Mouse (Mus musculus) yolk sac, embryonic 10.5 days (tissue): ENCODE data around the gene Bmper.

Experiments used
- DNase-seq: peaks from one replicate; pipeline ENCODE4 v3.0.0-alpha.2; 2017; ENCODE audit warnings: low spot score

The Bmper gene

DNA sequence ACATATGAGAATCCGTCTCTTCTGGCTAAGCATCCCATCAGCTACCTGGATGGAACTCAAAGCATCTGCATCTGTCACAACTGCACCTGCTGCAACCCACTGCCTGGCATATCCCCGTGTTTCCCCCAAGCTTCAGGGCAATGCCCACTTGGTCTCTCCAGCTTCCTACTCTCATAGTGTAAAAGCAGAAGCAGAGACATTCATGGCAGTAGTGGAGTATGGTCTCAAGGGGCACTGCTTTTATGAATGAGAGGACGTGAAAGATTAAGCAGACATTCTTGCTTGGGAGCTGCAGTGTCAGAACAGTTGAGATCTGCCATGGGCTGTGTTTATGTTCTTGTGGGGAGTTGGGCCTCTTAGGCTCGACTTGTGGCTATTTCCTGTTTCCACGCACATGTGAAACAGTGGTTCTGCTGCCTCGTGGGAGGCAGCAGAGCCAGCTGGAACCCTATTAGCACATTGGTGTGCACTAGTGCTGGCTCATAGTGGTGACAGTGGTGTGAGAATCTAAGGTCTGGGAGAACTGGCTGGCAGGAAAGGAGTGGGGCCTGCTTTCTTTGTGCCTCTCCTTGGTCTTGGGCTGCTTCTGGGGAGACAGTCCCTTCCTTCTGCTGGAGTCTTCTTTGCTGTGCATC lies 12.6 kb downstream of the Bmper start:
- no peak for DNase-seq

DNA sequence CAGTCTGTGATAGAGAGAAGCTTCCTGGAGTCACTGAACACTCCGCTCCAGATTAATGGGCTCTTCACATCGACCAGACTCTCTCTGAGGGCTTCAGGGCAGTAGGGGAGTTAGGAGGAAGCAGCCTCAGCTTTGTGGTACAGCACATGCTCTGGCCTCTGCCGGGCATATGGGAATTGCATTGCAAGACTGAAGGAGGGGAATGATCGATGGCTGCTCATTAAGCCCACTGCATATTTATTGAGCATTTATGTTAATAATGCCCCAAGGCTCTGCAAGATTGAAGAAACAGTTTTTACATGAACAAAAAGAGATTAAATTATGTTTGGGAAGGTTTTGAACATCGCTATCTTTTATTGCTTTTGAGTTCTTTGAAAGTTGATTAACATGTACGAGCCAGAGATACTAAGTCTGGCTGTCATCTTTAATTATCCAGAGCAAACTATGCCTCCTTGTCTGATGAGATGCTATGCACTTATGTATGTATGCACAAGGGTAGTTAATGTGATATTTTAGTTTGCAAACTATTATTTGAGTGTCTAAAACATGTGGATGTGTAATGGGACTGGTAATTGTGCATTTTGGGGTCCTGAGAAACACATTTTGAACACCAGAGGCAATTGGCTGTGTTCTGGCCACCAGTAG lies 13.9 kb downstream of the Bmper start:
- no peak for DNase-seq

DNA sequence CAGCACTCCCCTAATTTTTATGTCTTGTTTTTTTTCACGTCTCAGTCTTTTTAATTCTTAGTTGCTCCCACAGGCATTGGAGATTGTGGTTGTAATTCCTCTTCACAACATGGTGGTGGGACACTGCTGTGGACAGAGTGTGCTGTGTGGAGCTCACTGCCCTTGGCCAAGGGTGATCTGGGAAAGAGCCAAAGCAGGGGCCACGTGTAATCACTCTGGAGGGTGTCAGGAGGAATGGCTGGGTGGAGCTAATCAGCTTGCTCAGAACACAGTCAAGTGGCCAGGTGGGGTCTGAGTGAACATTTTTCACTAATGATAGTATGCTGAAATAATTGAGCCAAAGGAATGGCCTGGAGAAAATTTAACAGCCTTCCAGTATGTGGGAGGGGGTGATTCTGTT lies 16.1 kb downstream of the Bmper start:
- no peak for DNase-seq

DNA sequence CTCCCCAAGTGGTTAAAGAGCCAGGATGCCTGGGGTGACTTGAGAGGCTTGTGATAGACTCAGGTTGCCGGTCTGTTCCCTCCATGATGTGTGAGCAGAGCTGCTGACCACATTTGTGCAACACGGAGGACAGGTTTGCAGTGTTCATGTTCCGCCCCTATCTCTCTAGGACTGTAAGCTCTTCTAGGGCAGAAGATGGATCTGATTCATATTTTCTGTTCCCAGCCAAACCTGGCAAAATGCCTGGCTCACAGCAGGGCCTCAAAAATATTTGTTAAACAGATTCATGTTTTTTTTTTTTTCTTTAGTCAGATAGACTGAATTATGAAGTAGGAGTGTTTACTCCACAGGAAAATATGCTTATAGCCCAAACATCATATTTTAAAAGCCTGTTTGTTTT lies 20.0 kb downstream of the Bmper start:
- DNase-seq, result no peak

DNA sequence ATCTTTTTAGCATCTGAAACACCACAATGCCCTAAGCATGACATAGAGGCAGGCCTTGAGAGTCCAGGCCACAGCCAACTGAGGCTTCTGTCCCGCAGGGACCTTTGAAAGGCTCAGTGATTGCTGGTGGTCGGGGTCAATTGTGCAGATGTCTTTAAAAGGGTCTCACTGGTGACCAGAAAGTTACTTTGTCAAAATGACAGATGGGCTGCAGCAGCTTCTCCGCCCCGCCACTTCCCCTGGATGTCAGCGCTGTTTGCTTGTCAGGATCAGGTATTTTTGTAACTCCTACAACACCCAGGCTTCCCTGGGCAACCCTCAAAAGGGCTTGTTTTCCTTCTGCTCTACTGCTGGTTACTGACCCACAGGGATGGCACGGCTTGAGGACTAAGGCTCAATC lies 21.0 kb downstream of the Bmper start:
- no peak for DNase-seq

DNA sequence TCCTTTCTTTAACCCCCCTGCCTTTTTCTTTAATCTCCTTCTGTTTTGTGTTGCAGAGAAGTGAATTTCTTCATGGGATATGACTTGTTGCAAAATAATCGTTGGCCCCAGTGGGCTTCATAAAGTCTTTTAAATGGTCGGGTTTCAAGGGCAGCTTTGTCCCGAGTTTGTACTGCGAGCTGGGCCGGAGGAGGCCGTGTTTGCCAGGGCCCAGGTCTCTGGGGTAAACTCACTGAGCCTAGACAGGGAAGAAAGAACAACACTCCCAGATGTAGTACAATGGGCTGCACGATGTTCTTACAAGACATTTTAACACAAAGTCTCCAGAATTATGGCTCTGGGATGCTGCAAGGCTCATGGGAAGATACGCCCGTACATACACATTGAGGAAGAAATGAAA lies 23.5 kb downstream of the Bmper start:
- DNase-seq, result no peak

DNA sequence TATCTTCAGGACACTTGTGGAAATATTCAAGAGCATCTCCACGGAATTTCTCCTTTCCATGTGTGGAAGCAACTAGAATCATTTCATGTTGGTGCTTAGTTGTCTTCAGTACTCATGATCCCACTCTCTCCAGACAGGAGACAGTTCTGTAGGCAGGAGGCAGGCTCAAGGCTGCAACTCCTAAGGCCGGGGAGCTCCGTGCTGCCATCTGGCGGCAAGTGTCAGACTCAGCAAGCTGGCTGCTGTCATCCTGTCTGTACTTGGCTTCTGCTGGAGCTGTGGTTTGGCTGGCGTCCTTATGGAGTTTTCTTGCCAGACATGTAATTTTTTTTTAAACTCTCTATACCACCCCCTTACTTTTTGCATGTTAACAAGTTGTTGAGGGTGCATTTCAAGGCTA lies 27.1 kb downstream of the Bmper start:
- DNase-seq, result peak; percentile 48

DNA sequence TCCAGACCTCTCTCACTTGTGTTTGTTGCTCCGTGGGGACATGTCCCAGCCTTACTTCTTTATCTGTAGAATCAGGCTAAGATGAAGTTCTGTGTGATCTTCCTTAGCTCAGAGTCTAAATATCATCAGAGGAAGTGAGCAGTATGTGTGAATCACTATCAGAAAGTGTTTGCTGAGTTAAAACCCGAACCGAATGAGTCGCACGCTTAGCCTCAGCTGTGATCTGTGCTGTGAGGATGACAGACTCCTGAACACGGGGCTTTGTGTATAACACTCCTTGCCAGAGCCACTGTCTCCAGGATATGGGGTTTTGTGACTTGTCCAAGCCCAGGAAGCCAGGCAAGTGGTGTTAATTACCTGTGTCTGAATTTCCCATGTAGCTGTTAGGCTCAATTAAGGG lies 28.1 kb downstream of the Bmper start:
- DNase-seq, result no peak

DNA sequence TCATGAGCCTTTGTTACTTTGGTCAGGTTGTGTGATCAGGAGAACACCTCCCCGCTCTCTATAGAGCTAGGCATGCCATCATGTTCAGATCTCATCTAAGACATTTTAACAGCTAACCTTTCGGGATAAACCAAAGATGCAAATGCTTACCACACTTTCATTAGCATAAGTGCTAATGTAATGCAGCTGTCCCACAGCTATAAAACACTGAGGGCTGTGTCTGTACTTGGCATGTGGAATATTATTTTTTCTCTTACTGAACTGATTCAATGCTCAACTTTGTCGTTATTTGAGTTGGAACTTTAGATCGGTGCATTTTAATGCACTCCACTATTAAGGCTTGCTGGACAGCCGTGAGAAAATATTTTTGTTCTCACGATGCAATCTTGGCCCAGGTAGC lies 30.7 kb downstream of the Bmper start:
- DNase-seq, result no peak

DNA sequence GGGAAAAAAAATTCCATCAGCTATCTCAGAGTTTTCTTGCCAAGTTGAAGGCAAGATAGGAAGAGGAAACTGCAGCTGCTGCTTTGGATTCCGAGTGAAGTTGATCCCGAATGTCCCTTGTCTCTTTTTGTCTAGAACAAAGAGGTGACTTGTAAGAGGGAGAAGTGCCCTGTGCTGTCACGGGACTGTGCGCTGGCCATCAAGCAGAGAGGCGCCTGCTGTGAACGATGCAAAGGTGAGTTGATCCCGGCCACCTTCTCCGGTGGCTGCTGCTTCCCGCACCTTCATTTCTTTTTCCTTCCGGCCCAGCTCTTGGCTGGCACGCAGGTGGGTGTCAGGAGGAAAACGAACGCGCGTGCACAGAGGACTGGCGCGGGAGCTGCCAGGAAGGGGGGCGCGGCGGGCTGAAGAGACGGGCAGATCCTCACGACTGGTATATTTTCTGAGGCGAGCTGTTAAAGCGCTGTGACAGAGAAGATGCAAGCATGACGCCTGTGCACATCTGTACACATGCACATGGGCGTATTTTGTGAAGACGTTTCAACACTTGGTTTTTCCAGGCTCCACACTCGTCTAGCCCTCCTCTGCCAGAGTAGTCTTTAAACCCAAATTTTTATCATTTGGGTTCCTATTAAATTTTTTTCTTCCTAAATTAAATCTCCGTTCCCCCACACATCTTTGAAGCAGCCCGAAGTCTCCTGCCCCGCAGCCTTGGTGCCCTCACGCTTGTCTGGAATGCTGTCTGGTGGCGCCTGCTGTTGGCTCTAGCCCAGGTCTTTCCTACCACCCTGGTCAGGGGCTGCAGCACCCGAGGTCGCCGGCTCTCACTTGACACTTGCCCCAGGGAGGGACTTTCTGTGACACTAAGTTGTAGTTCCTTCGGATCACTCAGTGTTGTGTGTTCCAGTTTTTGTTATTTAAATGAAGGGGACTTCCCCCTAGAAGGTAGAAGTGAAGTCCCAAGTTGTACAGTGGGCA lies 31.6 kb downstream of the Bmper start:
- DNase-seq, result no peak

DNA sequence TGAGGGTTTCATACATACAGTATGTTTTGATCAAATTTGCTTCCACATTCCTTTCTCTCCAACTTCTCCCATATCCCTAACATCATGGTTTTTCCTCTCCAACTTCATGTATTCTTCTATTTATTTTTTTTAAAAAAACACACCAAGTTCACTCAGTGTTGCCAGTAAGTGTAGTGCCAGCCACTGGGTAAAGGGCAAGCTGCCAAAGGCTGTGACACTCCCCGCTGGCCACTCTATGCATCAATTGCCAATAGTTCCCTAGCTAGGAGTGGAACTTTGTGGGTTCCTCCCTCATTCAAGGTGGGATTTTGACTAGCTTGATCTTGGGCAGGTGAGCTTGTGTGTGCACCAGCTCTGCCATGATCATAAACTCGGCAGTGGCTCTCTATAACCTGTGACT lies 33.0 kb downstream of the Bmper start:
- no peak for DNase-seq

DNA sequence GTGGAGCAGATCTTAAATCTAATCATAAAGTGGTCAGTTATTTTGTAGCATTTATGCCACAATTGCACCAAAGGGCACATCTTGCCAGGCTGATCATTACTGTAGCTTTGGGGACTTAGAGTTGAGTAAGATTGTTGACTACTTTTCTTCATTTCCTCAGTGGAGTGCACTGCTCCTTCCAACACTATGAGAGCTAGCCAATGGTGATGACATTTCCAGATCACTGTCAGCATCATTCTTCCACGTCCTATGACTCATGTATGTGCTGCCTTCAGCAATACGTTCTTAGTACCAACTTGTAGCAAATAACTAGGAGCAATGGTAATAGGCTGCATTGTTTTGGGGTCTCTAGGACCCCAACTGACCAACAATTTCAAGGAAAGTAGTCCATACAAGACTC lies 33.7 kb downstream of the Bmper start:
- DNase-seq, result no peak

DNA sequence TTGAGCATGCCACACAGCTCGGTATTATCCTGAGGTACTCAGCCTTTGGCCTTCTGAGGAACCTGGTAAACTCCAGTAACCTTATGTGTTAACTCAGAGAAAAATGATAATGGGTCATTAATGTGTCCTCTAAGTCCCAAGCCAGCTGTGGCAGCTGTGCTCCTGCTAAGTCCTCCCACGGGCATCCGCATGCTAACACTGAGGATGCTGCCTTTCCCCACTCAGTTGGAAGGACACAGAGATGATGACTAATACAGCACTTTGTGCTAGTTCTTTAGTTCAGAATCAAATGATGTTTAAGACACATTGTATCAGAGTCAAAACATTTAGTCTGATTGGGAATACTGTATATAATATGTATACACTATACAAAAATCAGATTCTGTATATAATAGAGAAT lies 39.0 kb downstream of the Bmper start:
- DNase-seq, result no peak

DNA sequence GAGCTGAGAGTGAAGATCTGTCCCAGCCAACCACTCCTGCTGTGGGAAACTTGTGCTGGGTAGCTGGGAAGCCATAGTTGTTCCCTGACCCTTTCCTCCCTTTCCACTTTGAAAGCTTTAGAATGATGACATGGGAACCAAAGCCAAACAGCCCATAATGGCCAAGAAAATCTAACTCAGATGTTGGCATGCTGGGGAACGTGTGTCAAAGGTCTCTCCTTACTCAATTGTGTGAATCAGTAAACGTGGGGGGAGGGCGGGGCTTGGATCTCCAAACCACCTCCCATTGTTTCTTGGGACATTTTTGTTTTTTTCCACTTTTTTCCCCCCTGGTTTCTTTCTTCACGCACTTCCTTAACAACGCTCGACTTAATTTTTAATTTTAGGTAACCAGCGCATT lies 40.0 kb downstream of the Bmper start:
- no peak for DNase-seq

DNA sequence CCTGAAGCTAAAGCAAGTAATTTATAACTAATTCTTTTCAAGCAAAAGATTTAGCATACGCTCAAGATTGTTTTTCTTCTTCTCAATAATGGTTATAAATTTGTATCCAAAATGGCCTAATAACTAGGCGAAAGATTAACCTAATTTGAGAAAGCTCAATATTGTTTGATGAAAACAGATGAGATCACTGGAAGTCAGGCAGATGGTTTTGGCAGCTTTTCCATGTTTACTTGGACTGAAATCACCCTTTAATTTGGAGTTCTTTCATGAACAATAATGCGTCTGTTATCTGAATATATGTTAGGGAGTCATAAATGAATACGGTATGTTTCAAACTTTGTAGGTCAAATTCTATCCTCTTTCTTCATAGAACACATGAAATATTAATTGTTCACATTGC lies 41.6 kb downstream of the Bmper start:
- DNase-seq, result no peak

DNA sequence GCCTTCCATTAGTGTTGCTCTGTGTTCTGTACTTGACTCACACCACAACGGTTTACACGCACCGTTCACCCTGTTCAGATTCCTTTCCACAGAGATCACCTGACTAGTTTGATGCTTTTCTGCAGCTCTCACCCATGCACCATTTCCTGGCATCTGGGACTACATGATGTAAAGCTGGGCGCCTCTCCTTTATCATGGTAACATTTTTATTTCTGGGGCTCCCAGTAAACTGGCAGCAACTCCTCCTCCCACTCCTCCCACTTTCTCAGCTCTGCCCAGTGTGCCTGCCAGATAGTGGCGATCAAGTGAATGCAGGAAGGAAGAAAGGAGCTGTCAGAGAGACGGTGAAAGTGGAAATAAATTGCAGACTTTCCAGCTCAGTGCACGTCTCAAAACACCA lies 45.7 kb downstream of the Bmper start:
- DNase-seq, result no peak

DNA sequence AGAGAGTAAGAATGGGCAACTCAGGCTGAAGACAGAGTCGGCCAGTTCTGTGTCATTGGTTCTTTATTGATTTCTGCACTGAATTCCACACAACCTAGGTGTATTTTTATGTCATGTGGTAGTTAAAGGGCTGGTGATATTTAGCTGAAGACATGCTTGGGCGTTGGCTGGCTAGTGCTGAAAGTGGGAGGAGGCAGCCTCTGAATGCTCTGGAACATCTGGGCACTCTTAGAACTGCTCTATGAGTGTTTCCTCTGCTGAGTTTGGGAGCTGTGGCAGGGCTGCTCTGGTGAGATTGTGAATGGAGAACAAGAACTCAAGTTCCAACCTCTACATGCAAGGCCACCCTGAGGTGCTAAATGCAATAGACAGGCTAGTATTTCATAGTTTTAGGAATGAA lies 46.2 kb downstream of the Bmper start:
- DNase-seq, result no peak

DNA sequence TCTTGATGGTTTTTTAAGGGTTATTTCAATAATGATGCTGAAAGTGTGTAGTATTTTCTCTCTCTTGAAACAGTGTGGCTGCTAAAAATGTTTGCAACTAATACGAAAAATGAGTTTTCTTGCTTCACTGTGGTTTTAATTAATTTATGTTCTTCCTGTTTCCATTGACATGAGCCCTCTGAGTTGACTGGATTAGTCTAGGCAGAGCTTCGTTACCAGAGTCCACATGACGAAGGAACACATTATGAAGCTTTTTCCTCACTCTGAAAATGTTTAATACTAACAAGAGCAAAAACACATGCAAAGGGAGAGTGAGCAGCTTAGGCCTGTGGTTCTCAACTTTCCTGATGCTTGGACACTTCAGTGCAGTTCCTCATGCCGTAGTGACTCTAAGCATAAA lies 53.4 kb downstream of the Bmper start:
- no peak for DNase-seq

DNA sequence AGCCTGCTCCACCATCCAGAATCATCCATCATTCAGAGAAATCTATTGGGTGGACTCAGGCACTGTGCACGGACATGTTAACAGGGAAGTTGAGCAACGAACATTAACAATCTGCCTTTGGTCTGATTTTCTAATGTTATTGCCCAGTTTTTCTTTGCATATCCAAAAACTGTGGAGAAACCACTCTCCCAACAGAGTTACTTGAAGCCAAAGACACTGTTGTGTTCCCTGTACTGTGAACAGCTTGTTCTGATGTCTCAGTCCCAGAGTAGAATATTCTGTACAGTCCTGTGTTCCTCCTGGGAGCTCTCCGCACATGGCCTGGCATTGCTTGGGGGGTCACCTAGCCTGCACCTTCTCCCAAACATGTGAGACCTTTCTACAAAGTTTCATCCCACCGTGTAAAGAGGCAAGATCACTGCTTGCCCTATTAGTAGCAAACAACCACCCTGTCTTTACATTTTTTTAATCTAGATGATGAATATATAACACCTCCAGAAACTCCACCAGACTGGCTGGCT lies 62.1 kb downstream of the Bmper start:
- no peak for DNase-seq

DNA sequence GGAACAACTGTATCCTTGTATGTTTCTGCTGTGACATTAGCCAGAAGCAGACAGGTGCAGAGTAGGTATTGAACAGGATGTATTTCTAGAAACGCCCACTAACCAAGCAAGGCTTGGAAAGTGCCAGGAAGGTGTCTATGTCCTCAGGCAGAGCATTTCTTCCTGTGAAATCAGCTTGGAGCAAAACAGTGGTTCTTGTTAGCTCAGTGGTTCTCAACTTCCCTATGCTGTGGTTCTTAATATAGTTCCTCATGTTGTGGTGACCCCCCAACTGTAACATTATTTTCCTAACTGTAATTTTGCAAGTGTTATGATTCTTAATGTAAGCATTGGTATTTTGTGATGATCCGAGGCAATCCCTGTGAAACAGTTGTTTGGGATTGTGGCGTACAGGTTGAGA lies 70.7 kb downstream of the Bmper start:
- no peak for DNase-seq

DNA sequence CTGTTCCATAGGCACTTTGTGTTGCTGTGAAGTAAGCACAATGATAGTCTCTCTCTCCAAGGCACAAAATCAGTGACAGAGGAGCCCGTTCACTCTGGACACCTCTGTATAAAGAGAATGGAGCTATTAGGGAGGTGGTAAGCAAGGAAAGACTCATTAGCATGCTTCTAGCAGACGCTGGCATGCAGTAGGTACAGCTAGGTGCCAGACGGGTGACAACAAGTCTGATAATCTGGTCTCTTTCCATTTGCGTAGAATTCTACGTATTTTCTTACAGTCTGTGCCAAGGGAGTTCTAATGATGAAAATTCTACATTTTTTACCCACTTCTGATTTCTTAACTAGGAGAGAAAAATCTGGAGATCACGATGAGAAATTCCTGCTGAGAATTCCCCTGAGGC lies 72.7 kb downstream of the Bmper start:
- no peak for DNase-seq

DNA sequence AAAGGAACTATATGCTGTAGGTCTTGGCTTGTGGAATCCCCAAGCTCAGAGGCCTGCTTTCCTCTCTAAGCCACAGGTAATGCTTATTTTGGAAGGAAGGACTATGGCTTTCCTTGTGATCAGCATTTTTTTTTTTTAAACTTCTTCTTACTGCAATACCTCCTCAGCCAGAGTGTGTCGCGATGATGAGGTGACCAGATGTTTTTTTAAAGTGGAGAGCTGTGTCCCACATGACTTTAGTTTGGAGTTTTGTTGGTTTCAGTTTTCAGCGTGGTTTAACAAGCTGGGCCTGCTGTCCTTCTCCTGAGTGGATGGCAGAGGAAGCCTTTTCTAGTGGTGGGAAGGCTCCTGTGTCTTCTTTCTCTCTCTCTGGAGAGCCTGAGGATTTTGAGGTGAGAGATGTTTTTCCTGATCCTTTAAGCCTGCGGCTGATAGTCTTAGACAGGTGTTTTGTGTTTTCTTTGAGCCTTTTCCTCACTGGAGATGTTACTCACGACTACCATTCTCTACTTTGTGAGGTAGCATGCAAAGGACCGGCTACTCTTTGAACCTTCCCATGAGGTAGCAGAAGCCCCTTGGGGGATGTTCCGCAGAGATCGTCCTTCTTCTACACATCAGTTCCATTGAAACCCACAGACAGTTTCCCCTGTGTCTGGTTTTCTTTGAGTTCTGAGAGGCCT lies 74.8 kb downstream of the Bmper start:
- no peak for DNase-seq
